Mouse (Mus musculus) left cerebral cortex, postnatal 36 days (tissue): ENCODE data around the gene H2-T24. TPM values are rescaled to one million over a fixed set of nuclear protein-coding genes. Genes with fewer than 3 reads are reported as not detected.

Experiments
- DNase-seq, 2 experiments: peaks; one replicate each; pipeline ENCODE4 v3.0.0; 2021 to 2022; ENCODE audit warnings: low spot score in 2 of 2, mixed read lengths in 1 of 2
- intact Hi-C: fragments of 180-260 bp; cut with DNase I; formaldehyde crosslinking; loops from one replicate; pipeline ENCODE4 v1.15.1; 2025
- microRNA-seq: library from miRNA; unstranded; fragments of <30 nt; microRNA quantifications from one replicate; pipeline ENCODE4 v1.2.0, GENCODE M21; 2022
- total RNA-seq, 2 experiments: library from RNA; stranded (reverse); gene quantifications; 2 replicates each; pipeline ENCODE4 v1.2.3; 2021

H2-T24 gene
- total RNA-seq, 2 experiments from 2014 or later: 1.1 to 2.2 TPM

DNA sequence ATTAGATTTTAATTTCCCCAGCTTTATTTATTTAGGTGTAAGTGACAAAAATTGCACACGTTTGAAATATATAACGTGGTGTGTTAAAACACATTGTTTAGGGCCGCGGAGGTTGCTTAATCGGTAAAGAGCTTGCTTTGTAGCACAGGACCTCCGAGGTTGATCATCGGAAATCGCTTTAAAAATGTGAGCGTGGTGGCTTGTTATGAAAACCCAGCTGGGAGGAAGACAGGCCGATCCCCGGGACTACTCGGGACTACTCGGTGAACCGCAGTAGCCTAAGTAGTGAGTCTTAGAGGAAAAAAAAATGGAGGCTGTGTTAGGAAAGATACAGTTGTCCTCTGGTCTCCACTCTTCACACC, 25.5 kb downstream of the H2-T24 start:
- intact Hi-C loops: loop anchor here (5.0 to 10.0 kb wide), 2 partner anchors 117 to 200 kb away; partner anchors contain the start of gene H2-T3
- DNase-seq: no peak

DNA sequence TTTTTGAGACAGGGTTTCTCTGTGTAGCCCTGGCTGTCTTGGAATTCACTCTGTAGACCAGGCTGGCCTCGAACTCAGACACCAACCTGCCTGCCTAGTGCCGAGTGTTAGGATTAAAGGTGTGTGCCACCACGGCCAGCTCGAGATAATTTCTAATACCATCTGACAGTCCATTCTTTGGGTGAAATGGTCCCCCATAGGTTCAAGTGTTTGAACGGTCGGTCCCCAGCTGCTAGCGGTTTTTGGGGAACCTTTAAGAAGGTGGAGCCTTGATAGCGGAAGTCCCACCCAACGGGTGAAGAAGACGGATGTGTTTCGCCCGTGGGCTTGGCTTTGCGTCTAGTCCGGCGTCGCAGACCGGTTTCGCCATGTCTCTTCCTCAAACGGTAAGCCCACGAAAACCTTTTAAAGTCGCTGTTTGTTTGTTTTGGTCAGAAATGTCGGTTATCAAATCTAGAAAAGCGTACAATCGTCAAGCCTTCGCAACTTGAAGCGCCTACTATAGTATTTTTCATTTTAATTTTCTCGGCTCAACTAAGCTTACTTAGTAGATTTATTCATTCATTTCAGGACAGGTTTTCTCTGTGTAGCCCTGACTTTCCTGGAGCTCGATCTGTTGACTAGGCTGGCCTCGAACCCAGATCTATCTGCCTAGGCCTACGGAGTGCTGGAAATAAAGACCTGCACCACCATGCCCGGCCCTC, 26.0 kb downstream of the H2-T24 start:
- intact Hi-C loops: loop anchor here (10.0 kb wide), 1 partner anchor 200 kb away; the partner anchor contains the start of gene H2-T3
- DNase-seq: peak; percentile 77 to 80

DNA sequence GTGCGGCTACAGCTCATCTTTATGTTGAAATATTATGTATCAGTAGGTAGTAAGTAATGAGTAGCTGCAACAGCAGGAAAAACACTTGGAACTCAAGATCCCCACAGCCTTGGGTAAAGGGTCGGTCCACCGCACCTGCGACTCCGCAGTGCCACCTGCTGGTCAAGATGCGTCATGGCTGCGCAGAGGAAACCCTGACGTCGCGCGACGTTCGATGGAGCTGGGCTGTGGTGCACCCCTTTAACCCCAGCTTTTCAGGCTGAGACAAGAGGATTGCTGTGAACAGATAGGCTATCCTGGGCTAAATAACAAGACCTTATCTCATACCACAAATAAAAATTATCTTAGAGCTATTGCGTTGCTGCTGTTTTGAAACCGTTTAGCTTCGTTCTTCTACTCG, 26.7 kb downstream of the H2-T24 start:
- intact Hi-C loops: loop anchor here (2.0 to 10.0 kb wide), 2 partner anchors 57 to 201 kb away; partner anchors contain the start of gene H2-T3
- peak; percentile 68 to 79 for DNase-seq

DNA sequence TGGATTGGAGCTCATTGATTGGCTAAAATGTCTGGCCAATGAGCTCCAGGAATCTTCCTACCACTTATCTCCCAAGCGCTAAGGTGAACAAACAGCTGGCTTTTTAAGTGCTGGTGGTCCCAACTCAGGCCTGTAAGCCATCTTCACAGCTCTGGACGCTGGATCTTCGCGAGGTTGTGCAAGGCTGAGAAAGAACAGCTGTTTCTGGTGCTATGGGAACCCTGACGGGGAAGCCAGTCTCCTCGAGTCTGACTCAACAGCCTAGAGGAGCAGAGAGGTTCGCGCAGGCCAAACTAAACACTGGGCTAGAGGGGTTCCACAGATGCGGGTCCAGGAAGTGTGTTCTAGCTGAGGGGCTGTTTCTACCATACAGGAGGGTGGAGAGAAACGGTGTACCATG, 28.6 kb downstream of the H2-T24 start:
- DNase-seq: no peak
- intact Hi-C loops: loop anchor here (2.0 to 10.0 kb wide), 2 partner anchors 55 to 203 kb away; partner anchors contain the start of gene H2-T3

- DNase-seq: no peak
- intact Hi-C loops: loop anchor here (5.0 kb wide), 1 partner anchor 59 kb away; no protein-coding TSS in a partner anchor
Observed at GRCm38 (mm10) chr17:35981776-35982175, 38.6 kb downstream of the H2-T24 start.

DNA sequence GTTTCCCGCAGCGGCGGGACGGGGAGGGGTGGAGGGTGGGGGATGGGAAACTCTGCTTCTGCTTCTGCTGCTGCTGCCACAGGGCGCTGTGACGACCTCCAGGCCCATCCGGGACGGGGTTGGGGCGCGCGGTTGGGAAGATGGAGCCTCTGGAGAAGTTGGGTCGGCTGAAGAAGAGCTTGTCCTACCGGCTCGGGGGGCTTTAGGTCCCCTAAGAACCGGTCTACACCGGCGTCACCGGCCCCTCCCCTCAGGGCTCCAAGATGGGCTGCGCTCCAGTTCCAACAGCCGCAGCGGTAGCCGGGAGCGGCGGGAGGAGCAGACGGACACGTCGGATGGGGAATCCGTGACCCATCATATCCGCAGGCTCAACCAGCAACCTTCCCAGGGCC, 40.0 kb downstream of the H2-T24 start:
- intact Hi-C loops: loop anchor here (5.0 kb wide), 1 partner anchor 58 kb away; no protein-coding TSS in a partner anchor
- peak; percentile 51 to 59 for DNase-seq

GRCm38 (mm10) chr17:35979401-35980362, 40.7 kb downstream of the H2-T24 start, which contains the start of the genes Gnl1 and Prr3:
Gnl1 (plus strand) TSS chr17:35979851.
Prr3 (minus strand) TSS chr17:35980236.
- intact Hi-C loops: loop anchor here (5.0 kb wide), 1 partner anchor 57 kb away; no protein-coding TSS in a partner anchor
- DNase-seq: peak; percentile 97

DNA sequence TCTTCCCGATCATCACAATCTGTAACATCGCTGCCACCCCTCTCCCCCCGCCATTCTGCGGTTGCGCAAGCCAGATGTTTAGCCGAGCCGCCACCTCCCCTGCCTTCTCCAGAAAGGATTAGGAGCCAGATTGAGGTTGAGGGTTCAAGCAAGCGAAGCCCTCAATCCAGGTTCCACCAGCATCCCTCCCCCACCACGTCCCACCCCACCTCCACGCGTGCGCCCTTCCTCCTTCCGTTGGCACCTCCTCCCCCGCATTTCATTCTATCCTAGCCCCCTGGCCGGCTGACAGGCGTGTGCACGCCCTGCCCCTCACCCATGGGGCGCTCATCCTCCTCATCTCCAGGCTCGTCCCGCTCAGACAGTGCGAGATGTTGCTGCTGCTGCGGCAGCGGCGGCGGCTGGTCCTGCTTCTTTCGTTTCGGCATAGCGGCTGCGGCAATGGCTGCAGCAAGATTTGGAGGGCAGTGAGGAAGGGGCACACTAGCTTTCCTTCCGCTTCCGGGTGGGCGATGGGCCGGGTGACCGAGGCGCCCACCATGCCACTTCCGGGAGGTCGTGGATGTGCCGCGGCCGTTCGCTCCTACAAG, 41.5 kb downstream of the H2-T24 start:
- DNase-seq: peak; percentile 93 to 96

GRCm38 (mm10) chr17:35972131-35972530, 48.2 kb downstream of the H2-T24 start:
- no peak for DNase-seq
- intact Hi-C loops: no loop called here

More for the DNA sequence above, 41.5 kb downstream of the H2-T24 start:
- intact Hi-C loops: no loop called here

- intact Hi-C loops: no loop called here
- peak; percentile 98 for DNase-seq
Observed at GRCm38 (mm10) chr17:35969418-35970389, 50.7 kb downstream of the H2-T24 start, which contains the start of gene Abcf1. Abcf1 (minus strand) TSS chr17:35969761.

DNA sequence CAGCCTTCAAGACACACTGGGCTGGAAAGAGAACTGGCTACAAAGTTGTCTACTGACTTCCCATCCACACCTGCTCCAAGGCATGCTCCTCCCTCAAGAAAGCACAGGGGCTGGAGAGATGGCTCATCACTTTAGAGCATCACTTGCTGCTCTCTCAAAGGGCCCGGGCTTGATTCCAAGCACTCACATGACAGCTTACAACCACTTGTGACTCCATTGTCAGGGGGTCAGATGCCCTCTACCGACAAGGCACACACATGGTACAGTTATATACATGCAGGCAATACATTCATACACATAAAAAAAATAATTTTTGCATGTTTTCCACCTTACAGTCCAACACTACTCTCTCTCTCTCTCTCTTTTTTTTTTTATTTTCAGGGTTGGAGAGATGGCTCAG, 52.7 kb downstream of the H2-T24 start:
- no peak for DNase-seq
- intact Hi-C loops: no loop called here

GRCm38 (mm10) chr17:35963279-35963678, 57.1 kb downstream of the H2-T24 start:
- DNase-seq: no peak
- intact Hi-C loops: no loop called here

DNA sequence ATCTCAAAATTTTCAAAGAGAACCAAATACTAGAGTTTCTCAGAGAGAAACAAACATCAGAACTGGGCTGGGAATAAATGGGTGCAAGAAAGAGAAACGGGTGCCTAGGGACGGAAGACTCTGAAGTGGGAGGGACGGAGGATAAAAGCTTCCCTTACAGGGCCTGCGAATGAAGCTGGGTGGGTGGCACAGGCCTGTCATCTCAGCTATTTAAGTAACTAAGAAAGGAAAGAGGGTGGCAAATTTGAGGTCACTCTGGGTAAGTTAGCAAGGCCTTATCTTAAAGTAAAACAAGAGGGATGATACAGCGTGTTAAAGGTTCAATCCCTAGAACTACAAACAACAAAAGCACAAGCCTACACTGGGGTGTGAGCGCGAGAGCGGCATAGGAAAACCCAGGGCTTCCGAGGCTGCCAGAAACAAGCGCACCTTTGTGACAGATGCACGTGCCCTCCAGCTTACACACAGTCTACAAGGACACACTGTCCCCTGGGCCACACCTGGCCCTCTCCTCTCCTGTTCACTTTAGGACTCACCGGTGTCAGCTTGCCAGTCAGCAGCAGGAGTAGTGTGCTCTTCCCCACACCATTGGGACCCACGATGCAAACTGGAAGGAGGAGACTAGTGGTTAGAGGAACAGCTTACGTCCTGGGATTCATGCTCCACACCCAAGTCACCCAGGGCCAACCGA, 61.7 kb downstream of the H2-T24 start:
- DNase-seq: no peak
- intact Hi-C loops: no loop called here

Small RNAs within 50 kb of the gene (microRNA-seq; reads per million reads assigned to microRNA genes)
- gene Mir877: 399 reads per million, percentile 68 among the genes with 10 or more reads in this experiment

Other genes starting within 250 kb of the H2-T24 start
- gene Ier3, start 198.9 kb downstream of the H2-T24 start, total RNA-seq: 10 to 100 TPM; 10.6 to 13.6 TPM
- gene Flot1, start 197.3 kb downstream of the H2-T24 start, total RNA-seq: 100 to 1,000 TPM; 146 to 149 TPM
- gene Tubb5, start 182.3 kb downstream of the H2-T24 start, total RNA-seq: 100 to 1,000 TPM; 441 to 478 TPM
- gene Mdc1, start 179.0 kb downstream of the H2-T24 start, total RNA-seq: 10 to 100 TPM; 16.5 to 16.9 TPM
- 1 to 10 TPM; 2.3 to 3.1 TPM for gene Nrm, start 159.2 kb downstream of the H2-T24 start, total RNA-seq
- 1 to 10 TPM; 9.2 to 9.3 TPM for gene Ppp1r18, start 155.0 kb downstream of the H2-T24 start, total RNA-seq
- gene Dhx16, start 140.7 kb downstream of the H2-T24 start, total RNA-seq: 10 to 100 TPM; 26.0 to 32.0 TPM
- 10 to 100 TPM; 58.4 to 62.0 TPM for gene 2310061I04Rik, start 123.1 kb downstream of the H2-T24 start, total RNA-seq
- 10 to 100 TPM; 51.1 to 63.9 TPM for gene Atat1, start 110.5 kb downstream of the H2-T24 start, total RNA-seq
- 10 to 100 TPM; 38.0 to 46.2 TPM for gene Mrps18b, start 104.2 kb downstream of the H2-T24 start, total RNA-seq
- gene Ppp1r10, start 104.1 kb downstream of the H2-T24 start, total RNA-seq: 10 to 100 TPM; 62.5 to 84.5 TPM
- gene Abcf1, start 50.8 kb downstream of the H2-T24 start, total RNA-seq: 10 to 100 TPM; 71.0 to 77.8 TPM
- gene Gnl1, start 40.7 kb downstream of the H2-T24 start, total RNA-seq: 100 to 1,000 TPM; 173 to 198 TPM
- 10 to 100 TPM; 36.9 to 40.0 TPM for gene Prr3, start 40.3 kb downstream of the H2-T24 start, total RNA-seq
- gene H2-T23, start 12.3 kb upstream of the H2-T24 start, total RNA-seq: 10 to 100 TPM; 12.6 to 15.1 TPM
- 10 to 100 TPM; 11.0 to 12.2 TPM for gene H2-T22, start 22.2 kb upstream of the H2-T24 start, total RNA-seq
- under 1 TPM in 1 of 2 experiments, not detected in 1; 0.27 TPM for gene Gm6034, start 22.4 kb upstream of the H2-T24 start, total RNA-seq
- gene Gm11127, start 37.8 kb upstream of the H2-T24 start, total RNA-seq: 1 to 10 TPM in 1 of 2 experiments, under 1 TPM in 1; 0.59 to 1.9 TPM
- not detected for gene Gm19684, start 101.1 kb upstream of the H2-T24 start, total RNA-seq
- not detected for gene Gm7030, start 108.9 kb upstream of the H2-T24 start, total RNA-seq
- not detected for gene Gm8909, start 148.0 kb upstream of the H2-T24 start, total RNA-seq
- not detected for gene H2-T3, start 169.7 kb upstream of the H2-T24 start, total RNA-seq
- gene Rpp21, start 237.5 kb upstream of the H2-T24 start, total RNA-seq: 10 to 100 TPM; 35.7 to 39.5 TPM